Mouse (Mus musculus) heart, embryonic 15.5 days (tissue): ENCODE measurements at regions not wholly inside any gene's neighbourhood (a gene's known extent, or its start where the extent isn't known, plus 50 kb on each side); places are given as distances from the start of the nearest gene placed in this dataset.
"Not testable (repeated sequence)": the region's sequence is repeated elsewhere in the genome, so short reads cannot be mapped to it uniquely, and the experiment has no call there.

Source experiments
- ATAC-seq: fragments of 200-750 bp; cut with Nextera tagmentation; replicated peaks from 2 replicates; pipeline ENCODE4 v1.8.0; 2017; ENCODE audit warnings: low read depth, moderate TSS enrichment; ENCODE audit not compliant: insufficient number of reproducible peaks, insufficient read depth, low FRiP score
- H3K27ac ChIP-seq: fragments of 300-500 bp; sonication (generic); 2 replicates; pipeline ENCODE4 v1.5.1; 2015; ENCODE audit warnings: mild to moderate bottlenecking, inconsistent platforms
- H3K27me3 ChIP-seq: fragments of 300-500 bp; sonication (generic); 2 replicates; pipeline ENCODE4 v1.6.1; 2015; ENCODE audit warnings: inconsistent platforms
- H3K36me3 ChIP-seq: fragments of 300-500 bp; sonication (generic); 2 replicates; pipeline ENCODE4 v1.6.1; 2015; ENCODE audit warnings: mild to moderate bottlenecking, inconsistent platforms
- H3K4me1 ChIP-seq: fragments of 300-500 bp; sonication (generic); replicated peaks from 2 replicates; pipeline ENCODE4 v1.6.1; 2015; ENCODE audit warnings: inconsistent platforms
- H3K4me2 ChIP-seq: fragments of 300-500 bp; sonication (generic); 2 replicates; pipeline ENCODE4 v1.6.1; 2015; ENCODE audit warnings: inconsistent platforms, mild to moderate bottlenecking, moderate library complexity
- H3K4me3 ChIP-seq: fragments of 300-500 bp; sonication (generic); 2 replicates; pipeline ENCODE4 v1.5.1; 2015; ENCODE audit warnings: mild to moderate bottlenecking, inconsistent platforms
- H3K9ac ChIP-seq: fragments of 300-500 bp; sonication (generic); 2 replicates; pipeline ENCODE4 v1.6.1; 2015; ENCODE audit warnings: mild to moderate bottlenecking, inconsistent platforms
- H3K9me3 ChIP-seq: fragments of 300-500 bp; sonication (generic); replicated peaks from 2 replicates; pipeline ENCODE4 v1.6.1; 2016; ENCODE audit warnings: inconsistent platforms
- WGBS: fragments of 180-500 bp; shearing (Covaris S2); methylation state at CpG from one replicate; pipeline ENCODE4 v1.1.7; 2015; ENCODE audit warnings: mixed read lengths; 5-methylcytosine and 5-hydroxymethylcytosine counted together

GRCm38 (mm10) chr2:22024438-22024837 is 202.9 kb upstream of the Myo3a start:
- H3K4me3 ChIP-seq: no peak overlapping the region
- no peaks in the 10 kb centered on the region for H3K27me3 ChIP-seq
- H3K9ac ChIP-seq: no peak overlapping the region
- no peak overlapping the region for H3K27ac ChIP-seq
- no peaks in the 10 kb centered on the region for H3K4me1 ChIP-seq
- H3K36me3 ChIP-seq: no peaks in the 10 kb centered on the region
- ATAC-seq: no peak
- 73% methylated on average over 2 of the region's 2 CpGs for WGBS
- no peak overlapping the region for H3K4me2 ChIP-seq
- no peaks in the 10 kb centered on the region for H3K9me3 ChIP-seq

DNA sequence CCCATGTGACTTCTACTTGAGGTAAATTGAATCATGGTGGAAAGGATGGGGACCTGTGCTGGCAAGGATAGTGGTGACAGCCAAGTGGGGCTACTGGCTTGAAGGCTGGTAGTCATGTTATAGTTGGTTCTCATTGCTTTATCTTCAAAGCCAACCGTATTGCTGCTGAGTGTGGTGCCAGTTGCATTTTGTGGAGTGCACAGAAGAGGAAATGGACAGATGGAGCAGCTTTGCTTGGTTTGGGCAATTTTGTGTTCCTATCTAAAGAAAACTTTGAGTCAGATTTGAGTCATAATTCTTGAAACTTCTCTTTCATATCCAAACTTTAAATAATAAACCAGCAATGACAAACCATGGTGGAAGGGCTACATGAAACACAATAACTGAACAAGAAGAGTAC is 200.5 kb upstream of the Myo3a start:
- ATAC-seq: no peak
- 44% methylated on average over 1 of the region's 1 CpGs for WGBS
- Histone ChIP-seq H3K4me1 (no peaks in the 10 kb centered on the region), H3K4me2 (no peak overlapping the region), H3K27ac (no peak overlapping the region), H3K9ac (no peak overlapping the region), H3K36me3 (no peaks in the 10 kb centered on the region), H3K9me3 (no peaks in the 10 kb centered on the region), H3K27me3 (no peaks in the 10 kb centered on the region), H3K4me3 (no peak overlapping the region)

GRCm38 (mm10) chr2:22028569-22028968 is 198.7 kb upstream of the Myo3a start:
- no peaks in the 10 kb centered on the region for H3K27me3 ChIP-seq
- 76% methylated on average over 1 of the region's 1 CpGs for WGBS
- no peaks in the 10 kb centered on the region for H3K4me1 ChIP-seq
- no peak overlapping the region for H3K4me2 ChIP-seq
- H3K9me3 ChIP-seq: no peaks in the 10 kb centered on the region
- no peak for ATAC-seq
- no peaks in the 10 kb centered on the region for H3K36me3 ChIP-seq
- H3K27ac ChIP-seq: no peak overlapping the region
- H3K4me3 ChIP-seq: no peak overlapping the region
- no peak overlapping the region for H3K9ac ChIP-seq

DNA sequence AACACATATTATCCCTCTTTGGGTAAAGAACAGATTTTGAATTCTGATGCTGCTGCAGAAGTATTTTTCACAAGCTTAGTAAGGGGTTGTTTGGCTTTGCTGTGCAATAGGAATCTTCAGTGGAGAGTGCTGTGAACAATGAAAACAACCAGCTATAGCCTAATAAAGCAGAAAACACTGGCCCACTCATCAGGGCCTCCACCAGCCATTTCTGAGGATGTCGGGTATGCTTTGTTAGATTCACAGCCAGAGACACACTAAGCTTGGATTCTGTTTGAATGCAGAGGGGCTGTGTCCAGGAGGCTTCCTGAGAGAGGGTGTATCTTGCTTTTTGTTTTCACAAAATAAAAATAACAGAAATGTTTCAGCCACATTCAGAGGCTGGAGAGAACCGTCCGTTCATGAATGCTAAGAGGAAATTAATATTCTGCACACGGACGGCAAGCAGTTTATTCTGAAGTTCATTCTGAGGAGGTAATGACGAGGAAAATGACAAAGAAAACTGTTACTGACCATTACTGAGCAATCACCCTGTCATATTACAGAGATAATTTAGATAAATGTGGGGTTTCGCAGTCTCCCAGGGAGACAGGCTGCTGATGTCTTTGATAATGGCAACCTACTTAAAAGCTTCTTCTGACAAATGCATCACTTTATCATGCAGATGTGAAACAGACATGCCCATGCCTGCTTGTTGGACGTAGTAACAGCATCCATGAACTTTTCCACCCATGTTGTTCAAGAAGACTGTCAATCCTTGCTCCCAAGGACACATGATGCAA is 198.1 kb upstream of the Myo3a start:
- 54% methylated on average over 8 of the region's 8 CpGs for WGBS
- H3K4me1 ChIP-seq: no peaks in the 10 kb centered on the region
- H3K9ac ChIP-seq: no peak overlapping the region
- no peaks in the 10 kb centered on the region for H3K9me3 ChIP-seq
- H3K27ac ChIP-seq: no peak overlapping the region
- H3K4me2 ChIP-seq: no peak overlapping the region
- H3K4me3 ChIP-seq: no peak overlapping the region
- no peaks in the 10 kb centered on the region for H3K36me3 ChIP-seq
- no peaks in the 10 kb centered on the region for H3K27me3 ChIP-seq
- ATAC-seq: no peak

DNA sequence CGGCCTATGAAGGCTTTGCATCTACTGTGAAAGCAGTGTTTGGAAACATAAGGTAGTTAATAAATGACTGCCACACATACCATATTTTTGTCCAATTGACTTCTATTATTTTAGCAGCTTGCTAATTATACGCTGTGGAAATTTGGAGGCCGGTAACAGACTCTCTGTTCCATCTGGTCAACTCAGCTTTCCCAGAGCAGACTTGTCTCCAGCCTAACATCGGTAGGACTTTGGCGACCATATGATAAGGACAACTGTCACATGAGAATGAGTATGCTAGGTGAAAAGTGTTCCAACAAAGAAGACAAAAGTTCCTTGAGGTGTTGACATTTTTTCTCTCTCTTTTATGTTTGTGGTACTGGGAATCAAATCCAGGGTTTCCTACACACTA is 197.5 kb upstream of the Myo3a start:
- WGBS: 70% methylated on average over 5 of the region's 5 CpGs
- Histone ChIP-seq H3K27me3 (no peaks in the 10 kb centered on the region), H3K36me3 (no peaks in the 10 kb centered on the region), H3K9me3 (no peaks in the 10 kb centered on the region), H3K4me3 (no peak overlapping the region), H3K9ac (no peak overlapping the region), H3K4me1 (no peaks in the 10 kb centered on the region), H3K4me2 (no peak overlapping the region), H3K27ac (no peak overlapping the region)
- no peak for ATAC-seq

DNA sequence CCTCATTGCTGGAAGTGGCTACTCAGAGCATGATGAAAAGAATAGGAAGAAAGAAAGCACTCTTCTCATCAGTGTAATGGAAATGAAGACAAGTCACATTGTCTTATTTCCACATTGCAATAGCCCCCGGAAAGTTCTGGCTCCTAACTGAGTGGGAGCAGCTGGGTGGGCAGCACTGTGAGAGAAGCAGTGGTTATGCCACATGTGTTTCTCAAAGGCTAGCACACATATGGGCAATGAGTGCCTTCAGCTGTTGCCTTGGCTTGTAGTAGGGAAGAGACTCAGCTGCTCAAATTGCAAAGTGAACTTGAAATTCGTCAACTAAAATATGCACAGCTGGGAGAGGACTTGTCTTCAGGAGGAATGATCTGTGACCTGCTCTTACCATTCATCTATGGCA is 190.5 kb upstream of the Myo3a start:
- ATAC-seq: no peak
- H3K4me1 ChIP-seq: no peaks in the 10 kb centered on the region
- no peak overlapping the region for H3K4me3 ChIP-seq
- no peak overlapping the region for H3K27ac ChIP-seq
- 68% methylated on average over 2 of the region's 2 CpGs for WGBS
- no peak overlapping the region for H3K4me2 ChIP-seq
- no peak overlapping the region for H3K9ac ChIP-seq
- no peaks in the 10 kb centered on the region for H3K36me3 ChIP-seq
- no peaks in the 10 kb centered on the region for H3K9me3 ChIP-seq
- H3K27me3 ChIP-seq: no peaks in the 10 kb centered on the region

DNA sequence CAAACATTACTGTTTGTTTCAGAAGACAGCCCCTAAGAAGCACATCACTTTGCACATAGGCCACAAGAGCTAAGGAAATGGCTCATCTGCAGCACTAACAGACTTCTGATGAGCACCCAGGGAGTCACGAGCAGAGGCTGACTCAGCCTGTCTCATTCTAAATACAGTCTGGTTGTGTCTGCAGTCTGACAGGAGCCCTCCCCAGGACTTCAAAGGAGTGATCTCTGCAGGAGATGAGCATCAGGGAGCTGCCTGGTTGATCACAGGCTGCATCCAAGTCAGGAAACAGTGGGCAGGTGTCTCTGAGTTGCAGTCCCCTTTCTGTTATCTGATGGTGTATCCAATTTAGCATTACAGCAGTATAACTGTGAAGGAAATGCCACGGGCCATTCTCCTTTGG is 188.5 kb upstream of the Myo3a start:
- Histone ChIP-seq H3K36me3 (no peaks in the 10 kb centered on the region), H3K27ac (no peak overlapping the region), H3K27me3 (no peaks in the 10 kb centered on the region), H3K4me1 (no peaks in the 10 kb centered on the region), H3K4me2 (no peak overlapping the region), H3K4me3 (no peak overlapping the region), H3K9ac (no peak overlapping the region), H3K9me3 (no peaks in the 10 kb centered on the region)
- ATAC-seq: no peak
- WGBS: 25% methylated on average over 2 of the region's 2 CpGs

DNA sequence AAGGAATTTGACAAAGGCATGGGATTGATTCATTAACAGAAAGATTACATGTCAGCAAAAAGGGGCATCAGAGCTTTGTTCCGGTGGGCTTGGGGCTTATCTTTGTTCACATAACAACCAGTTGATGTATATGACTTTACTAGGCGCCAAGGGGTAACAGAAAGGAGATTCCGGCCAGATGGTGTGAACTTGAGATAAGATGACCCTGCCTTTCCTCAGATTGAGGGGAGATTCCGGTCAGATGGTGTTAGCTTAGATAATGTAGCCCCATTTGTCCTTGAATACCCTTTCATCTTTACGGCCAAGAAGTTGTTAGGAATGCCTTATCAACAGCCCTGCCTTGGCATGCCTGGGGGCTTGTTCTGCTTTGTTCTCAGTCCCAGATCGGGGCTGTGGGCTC is 183.4 kb upstream of the Myo3a start:
- ATAC-seq, H3K36me3 ChIP-seq, H3K4me3 ChIP-seq, H3K9me3 ChIP-seq, H3K27me3 ChIP-seq, H3K27ac ChIP-seq, H3K4me1 ChIP-seq, H3K4me2 ChIP-seq, H3K9ac ChIP-seq: not testable (repeated sequence)
- 35% methylated on average over 6 of the region's 6 CpGs for WGBS

DNA sequence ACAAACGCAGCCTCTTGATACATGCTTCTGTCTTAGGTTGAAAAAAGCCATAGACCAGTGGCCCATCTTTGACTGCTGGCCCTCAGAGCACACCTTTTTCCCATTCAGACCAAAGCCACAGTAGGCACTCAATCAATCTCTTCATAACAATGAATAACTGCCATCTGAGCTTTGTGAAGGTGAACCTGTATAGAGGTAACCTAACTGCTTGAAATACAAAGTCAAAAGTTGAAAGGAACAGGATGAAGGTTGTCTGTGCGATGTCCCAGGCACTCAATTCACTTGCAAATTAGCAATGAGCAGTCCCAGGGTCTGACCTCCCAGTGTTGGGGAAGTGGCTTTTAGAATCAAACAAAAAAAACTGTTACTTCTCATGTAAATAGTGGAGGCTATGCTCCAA is 182.4 kb upstream of the Myo3a start:
- H3K27me3 ChIP-seq: no peaks in the 10 kb centered on the region
- no peak for ATAC-seq
- no peak overlapping the region for H3K27ac ChIP-seq
- no peaks in the 10 kb centered on the region for H3K9me3 ChIP-seq
- WGBS: 71% methylated on average over 2 of the region's 2 CpGs
- no peaks in the 10 kb centered on the region for H3K4me1 ChIP-seq
- H3K4me3 ChIP-seq: no peak overlapping the region
- no peak overlapping the region for H3K9ac ChIP-seq
- H3K4me2 ChIP-seq: no peak overlapping the region
- no peaks in the 10 kb centered on the region for H3K36me3 ChIP-seq

DNA sequence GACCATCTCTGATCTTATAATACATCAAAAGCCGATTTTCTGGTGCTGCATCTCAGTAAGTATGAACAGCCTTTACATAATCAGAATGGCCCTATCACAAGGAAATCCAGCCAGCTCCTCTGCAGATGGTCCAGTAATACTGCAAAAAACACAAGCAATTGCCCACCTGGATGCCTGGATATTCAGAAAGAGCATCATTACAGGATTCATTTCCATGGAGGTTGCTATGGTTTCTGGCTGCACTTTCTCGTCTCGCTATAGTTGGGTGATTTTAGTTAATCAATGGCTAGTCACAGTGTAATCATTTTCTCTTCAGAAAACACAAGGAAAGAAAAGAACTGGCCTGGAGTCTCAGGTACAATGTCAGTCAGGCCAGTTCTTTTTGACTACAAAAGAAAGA is 179.8 kb upstream of the Myo3a start:
- H3K4me2 ChIP-seq: no peak overlapping the region
- H3K9ac ChIP-seq: no peak overlapping the region
- no peaks in the 10 kb centered on the region for H3K27me3 ChIP-seq
- no peaks in the 10 kb centered on the region for H3K9me3 ChIP-seq
- H3K4me1 ChIP-seq: no peaks in the 10 kb centered on the region
- no peak overlapping the region for H3K4me3 ChIP-seq
- no peaks in the 10 kb centered on the region for H3K36me3 ChIP-seq
- no peak for ATAC-seq
- H3K27ac ChIP-seq: no peak overlapping the region
- WGBS: 81% methylated on average over 3 of the region's 3 CpGs

DNA sequence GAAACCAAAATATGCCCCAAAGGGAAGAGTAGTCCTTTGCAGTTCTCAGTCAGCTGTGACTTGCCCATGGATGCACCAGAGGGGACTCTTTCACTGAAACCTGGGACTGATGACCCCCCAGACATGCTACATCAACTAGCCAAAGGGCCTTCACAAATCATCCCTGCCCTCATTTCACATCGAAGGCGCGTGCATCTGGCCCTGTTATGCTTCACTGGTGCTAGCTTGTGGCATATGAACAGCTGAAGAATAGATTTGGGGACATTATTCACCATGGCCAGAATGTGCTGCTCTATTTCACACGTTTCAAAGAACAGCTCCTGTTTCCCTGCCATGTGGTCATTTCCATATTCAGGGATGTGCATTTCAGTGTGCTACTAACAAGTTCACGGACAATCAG is 160.8 kb upstream of the Myo3a start:
- no peak overlapping the region for H3K9ac ChIP-seq
- H3K27ac ChIP-seq: no peak overlapping the region
- H3K36me3 ChIP-seq: no peaks in the 10 kb centered on the region
- no peaks in the 10 kb centered on the region for H3K27me3 ChIP-seq
- no peaks in the 10 kb centered on the region for H3K4me1 ChIP-seq
- WGBS: 82% methylated on average over 5 of the region's 5 CpGs
- no peak overlapping the region for H3K4me3 ChIP-seq
- no peak overlapping the region for H3K4me2 ChIP-seq
- H3K9me3 ChIP-seq: no peaks in the 10 kb centered on the region
- no peak for ATAC-seq

DNA sequence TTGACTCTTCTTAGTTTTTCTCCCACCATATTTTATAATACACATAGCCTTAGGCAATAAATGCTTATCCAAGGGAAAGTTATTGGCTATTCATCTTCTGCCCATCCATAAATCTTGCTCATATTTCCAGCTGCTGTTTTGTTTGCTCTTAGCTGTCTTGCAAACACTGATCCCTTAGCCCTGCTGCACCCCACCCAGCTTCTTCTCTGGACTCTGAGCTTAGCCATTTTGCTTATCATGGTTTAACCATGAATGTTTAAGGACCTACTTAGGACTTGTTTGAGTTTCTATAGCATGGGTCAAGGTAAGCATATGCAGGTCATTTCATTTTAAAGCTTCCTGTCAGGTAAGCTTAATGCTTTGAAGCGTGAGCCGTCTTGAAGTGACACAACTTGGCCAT is 130.5 kb upstream of the Myo3a start:
- H3K9ac ChIP-seq: no peak overlapping the region
- no peak for ATAC-seq
- H3K4me3 ChIP-seq: no peak overlapping the region
- no peak overlapping the region for H3K27ac ChIP-seq
- 89% methylated on average over 2 of the region's 2 CpGs for WGBS
- H3K36me3 ChIP-seq: no peaks in the 10 kb centered on the region
- no peaks in the 10 kb centered on the region for H3K4me1 ChIP-seq
- H3K9me3 ChIP-seq: no peaks in the 10 kb centered on the region
- H3K4me2 ChIP-seq: no peak overlapping the region
- H3K27me3 ChIP-seq: no peaks in the 10 kb centered on the region
